Mouse (Mus musculus): ENCODE results near the gene Pklr.
A peak's percentile ranks its signal among the peaks of the same experiment; 100 is the strongest.

Gene Pklr

DNA sequence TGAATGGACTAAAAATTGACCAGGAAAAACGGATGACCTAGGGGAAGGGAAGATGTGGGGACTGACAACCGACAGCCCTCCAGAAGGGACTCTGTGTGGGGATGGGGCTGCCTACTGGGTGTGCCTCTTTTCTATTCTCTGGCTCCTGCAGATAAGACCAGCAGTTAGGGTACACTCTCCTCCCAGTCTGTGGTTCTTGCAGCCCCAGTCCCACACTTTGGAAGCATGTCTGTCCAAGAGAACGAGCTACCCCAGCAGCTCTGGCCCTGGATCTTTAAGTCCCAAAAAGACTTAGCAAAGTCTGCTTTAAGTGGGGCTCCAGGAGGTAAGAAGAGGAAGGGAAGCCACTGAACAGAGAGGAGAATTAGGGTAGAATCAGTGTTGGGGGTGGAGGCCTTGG lies at the start of gene Pklr:
Pklr (plus strand) TSS at position 185 of the 400 bp plus-strand sequence.
- DNase-seq: no peak

DNA sequence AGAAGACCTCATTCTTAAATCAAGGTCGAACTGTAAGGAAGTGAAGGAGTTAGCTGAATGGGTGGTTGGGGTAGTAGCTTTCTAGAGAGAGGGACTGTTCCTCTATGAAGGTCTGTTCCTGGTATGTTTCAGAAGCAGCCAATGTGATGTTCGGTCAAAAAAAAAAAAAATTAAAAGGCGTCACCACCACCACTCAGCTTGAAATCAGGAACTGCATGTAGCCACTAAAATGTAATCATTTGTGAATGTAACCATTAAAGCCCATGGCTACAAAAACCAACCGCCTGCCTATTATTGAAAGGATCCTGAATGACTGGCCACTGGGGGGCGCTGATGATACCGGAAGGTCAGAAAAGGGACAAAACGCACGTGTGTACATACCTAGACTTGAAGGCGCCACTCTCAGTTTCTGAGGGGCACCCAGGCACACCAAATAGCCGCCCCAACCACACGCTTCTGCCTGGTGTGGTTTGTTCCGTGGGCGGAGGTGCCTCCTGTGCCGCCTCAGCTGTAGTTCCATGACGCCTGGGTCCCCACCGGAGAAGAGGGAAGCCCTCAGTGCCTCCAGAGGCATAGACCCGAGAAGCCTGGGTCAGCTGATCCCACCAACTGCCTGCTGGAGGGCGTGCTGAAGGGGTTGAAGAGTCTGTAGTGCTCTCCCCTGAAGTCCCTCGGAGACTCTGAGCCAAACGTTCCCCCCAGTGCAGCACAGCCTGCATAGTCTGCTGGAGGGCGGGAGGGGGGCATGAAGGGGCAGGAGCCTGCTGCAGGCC lies 48.4 kb upstream of the Pklr start:
- peak; percentile 77 to 91 for DNase-seq

DNA sequence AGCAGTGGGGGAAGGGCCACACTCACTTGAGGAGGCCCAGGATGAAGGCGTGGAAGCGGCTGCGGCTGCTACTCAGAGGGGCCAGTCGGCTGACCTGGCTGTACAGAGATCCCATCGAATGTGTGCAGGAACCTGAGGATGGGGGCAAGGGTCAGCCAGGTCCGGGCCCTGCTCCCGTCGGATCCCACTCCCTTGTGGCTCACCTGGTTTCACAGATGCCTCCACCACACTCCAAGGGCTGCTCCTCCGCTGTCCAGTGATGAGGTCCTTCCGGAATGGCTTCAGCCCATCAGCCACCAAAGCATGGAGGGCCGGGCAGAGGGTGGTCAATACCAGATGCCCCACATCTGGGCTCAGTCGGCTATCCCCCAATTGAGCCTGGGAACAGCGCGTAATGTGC lies 47.0 kb upstream of the Pklr start:
- DNase-seq: peak in 1 of 2 experiments; percentile 21

DNA sequence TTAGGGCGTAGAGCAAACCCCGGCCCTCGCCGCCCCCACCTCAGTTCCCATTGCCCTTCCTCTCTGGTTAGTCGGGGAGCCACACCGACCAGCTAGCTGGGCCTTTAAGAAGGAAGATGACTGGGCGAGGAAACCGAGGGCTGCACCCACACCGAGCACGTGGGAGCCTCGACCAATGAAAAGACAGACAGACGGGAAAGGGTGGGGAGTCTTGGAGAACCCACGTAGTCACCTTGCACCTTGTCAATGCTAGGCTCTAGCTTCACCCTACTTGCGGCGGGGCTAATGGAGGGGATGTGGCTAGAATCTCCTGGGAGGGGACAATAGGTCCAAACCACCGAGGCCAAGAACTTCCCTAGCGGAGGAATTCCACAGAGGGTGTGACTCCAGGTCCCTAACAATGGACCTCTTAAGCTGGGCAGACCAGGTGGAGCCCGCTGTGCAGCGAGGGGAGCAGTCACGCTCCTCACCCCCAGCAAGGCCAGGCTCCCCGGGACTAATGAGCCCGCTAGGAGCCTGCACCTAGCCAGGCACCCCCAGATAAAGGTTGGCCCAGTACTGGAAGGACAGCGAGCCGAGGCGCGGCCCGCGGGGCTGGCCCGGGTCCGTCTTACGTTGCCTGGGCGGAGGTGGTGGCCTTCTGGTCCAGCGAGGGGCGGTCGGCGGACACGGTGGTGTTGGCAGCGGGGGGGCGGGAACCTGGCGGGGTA lies 45.9 kb upstream of the Pklr start:
- DNase-seq: peak; percentile 86 to 88

DNA sequence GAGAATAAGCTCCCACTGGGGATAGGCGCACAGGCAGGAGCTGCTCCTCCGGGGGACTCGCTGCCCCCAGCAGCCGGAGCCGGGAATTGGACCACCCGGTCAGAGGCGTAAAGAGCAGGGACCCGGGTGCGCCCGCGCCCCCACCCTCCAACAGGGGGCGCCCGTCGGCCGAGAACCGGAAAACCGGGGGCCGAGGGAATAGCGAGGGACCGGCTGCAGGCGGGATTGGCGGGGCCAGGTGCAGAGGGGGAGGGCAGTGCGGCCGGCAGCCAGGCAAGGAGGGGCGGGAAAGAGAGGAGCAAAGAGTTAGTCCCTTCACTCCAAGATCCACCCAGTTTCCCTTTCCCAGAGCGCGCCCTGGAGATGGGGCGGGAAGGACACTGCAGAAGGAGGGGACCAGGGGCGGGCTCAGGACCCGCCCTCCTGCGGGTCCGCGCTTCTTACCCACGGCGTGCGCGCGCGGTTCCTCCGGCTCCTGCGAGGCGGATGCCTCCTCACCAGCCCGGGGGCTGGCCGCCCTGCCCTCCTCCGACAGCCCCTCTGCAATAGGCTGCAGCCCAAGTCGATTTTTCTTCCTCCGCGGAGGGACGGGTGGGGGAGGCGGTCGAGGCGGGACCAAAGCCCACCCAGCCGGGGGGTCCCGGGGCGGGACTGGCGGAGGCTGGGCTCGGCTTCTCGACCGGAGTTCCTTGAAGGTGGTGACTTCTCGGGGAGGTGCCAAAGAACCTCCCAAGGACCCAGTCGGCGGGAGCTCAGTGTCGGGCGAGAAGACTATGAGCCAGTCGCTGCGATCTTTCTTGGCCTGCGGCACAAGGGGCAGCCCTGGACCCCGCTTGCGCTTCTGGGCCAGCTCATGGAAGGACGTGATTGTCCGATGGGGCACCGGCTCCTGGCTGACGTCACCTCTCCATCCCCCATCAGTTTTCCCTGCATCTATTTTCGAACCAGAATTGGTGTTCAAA lies 45.0 kb upstream of the Pklr start:
- peak; percentile 91 to 93 for DNase-seq

DNA sequence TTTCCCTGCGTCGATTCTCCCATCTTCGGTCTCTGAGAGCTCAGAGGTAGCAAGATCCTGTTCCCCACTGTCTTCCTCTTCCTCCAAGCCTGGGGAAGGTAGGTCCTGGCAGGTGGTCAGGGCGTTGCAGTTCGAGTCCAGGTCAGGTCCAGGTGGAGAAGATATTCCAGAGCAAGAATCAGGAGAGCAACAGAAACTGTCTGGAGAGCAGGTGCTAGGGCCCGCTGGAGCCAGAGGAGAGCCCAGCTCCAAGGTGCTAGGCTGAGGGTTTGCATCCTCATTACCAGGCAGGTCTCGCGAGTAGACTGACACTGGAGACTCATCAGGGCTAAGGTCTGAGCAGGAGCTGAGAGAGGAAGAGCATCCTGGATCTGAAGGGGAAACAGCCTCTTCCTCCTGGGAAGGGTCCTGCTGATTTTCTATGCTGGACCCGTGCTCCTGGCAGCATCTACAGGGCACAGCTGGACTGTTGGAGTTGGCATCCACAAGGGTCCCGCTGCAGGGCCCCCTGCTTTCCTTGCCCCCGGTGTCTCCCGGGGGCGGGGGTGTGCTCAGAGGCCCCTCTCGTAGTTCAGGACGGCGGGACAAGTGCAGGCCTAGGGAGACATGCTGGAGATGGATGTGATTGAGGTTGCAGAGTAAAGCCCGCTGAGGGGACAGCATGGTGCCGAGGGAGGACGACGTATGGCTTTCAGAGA lies 44.0 kb upstream of the Pklr start:
- DNase-seq: peak; percentile 51 to 53

DNA sequence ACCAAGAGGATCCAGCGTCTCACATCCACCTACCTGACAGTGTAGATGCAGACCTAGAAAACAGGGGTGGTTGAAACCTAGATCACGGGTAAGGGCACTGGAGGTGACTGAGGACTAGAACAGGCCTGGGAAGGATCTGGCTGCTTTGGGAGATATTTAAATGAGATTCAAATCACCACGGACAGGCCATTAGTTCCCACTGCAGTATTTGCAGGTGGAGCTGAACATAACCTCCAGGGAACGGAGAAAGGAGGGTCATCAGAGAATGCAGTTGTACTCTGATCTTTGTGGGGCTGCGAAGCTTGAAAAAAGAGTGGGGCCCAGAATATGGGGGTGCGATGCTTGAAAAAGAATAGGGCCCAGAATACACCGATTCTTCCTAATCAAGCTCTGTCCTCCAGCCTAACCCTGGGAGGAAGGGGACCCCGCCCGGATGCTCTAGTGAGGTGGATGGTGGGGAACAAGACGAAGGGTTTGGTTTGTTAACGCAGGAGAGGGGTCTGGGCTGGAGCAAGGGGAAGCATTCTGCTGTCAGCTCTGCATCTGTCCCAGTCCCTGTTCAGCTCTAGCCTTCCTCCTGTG lies 43.3 kb upstream of the Pklr start:
- DNase-seq: no peak

DNA sequence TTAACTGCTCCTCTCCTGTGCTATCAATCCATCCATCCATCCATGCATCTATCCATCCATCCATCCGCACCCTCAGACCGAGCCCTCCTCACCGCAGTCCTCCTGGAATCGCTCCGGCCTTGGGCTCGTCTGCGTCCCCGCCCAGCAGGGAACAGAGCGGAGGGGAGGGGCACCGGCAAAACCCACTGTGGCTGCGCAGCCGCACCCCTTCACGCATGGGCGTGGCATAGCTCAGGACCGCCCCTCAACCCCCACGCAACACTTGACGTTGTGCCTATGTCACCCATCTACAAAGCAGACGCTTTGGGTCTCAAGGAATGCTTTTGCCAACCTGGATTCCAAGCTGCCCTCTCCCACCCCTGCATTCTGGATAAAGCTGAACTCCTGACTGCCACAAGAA lies 42.8 kb upstream of the Pklr start, which contains the start of gene Rusc1:
Rusc1 (minus strand) TSS at position 137 of the 400 bp plus-strand sequence.
- peak; percentile 97 to 98 for DNase-seq

DNA sequence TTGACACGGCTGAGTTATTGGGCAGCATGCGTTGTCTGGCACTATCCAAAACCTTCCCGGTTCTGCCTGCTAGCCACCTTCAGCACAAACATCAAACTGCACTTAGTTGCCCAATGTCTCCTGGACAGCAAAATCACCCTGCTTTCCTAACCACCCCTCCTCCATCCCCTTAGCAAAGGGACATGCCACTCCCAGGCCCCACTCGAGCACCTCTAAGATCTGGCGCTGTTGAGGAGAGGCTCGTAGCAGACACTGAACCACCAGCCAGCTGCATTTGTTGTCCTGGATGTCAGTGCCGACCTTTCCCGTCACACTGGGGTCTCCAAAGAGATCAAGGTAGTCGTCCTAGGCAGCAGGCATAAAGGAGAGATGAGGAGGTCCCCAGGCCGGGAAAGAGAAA lies 41.9 kb upstream of the Pklr start:
- peak in 1 of 2 experiments; percentile 20 for DNase-seq

DNA sequence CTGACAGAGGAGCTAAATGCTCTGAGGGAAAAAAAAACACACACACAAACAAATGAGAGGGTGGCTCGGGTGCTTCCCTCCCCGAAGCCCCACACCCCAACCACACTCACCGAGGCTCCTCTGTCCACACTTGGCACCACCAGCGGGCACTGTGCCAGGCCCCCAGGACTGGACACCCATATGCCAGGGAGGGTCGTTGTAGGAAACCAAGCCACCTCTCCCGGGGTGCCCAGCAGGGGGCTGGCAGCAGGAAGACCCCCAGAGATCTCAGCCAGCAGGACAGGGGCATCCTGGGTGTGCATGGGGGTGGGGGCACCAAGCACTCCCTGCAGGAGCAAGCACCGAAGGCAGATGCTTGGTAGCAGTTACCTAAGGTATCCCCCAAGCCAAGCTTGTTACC lies 35.1 kb upstream of the Pklr start, which contains the start of gene Gm43738:
Gm43738 (minus strand) TSS at position 289 of the 400 bp plus-strand sequence.
- DNase-seq: peak in 1 of 2 experiments; percentile 64

DNA sequence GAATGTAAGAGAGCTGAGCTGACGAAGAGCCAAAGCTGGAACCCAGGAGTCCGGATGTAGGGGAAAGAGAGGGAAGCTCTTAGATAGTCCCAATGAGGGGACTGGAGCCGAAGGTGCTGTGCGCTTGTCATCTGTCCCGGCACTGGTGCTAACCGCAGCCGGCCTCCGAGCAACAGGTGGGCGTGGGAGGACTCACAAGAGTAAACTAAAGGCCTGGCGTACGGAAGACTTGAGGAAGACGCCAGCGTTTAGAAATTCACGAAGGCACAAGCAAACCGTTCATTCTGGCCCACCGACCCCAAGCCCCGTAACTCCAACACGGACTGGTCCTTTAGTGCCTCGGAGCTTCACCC lies 34.5 kb upstream of the Pklr start:
- peak in 1 of 2 experiments; percentile 69 for DNase-seq

DNA sequence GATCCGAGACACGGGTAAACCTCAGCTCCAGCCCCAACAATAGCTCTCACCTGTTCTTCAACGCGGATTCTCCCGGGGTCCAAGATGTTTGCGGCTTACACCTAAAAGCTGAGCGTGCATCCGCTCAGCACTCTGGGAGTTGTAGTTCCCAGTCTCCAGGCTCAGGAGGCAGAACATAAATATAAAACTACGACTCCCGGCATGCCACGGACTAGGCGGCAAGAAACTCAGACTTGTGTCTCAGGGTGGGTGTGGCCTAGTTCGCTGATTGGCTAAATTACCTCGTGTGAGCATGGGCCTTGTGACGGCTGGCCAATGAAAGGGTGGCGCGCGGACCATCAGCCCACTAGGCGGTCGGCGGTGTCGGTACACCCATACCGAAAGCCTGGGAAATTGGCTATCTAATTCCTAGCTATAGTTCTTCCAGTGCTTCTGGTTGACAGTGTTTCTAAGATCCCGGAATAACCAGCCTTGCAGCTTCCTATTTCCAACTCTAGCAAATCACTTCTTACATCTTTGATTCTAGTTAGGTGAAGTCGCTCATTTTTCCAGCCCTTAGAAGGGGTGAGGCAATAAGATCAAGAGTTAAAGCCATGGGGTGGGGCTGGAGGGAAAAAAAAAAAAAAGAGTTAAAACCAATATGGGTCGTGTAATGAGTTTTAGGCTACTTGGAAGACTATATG lies 34.0 kb upstream of the Pklr start, which contains the start of gene Fdps:
Fdps (minus strand) TSS at position 148 of the 683 bp plus-strand sequence.
- DNase-seq: peak; percentile 92 to 95

DNA sequence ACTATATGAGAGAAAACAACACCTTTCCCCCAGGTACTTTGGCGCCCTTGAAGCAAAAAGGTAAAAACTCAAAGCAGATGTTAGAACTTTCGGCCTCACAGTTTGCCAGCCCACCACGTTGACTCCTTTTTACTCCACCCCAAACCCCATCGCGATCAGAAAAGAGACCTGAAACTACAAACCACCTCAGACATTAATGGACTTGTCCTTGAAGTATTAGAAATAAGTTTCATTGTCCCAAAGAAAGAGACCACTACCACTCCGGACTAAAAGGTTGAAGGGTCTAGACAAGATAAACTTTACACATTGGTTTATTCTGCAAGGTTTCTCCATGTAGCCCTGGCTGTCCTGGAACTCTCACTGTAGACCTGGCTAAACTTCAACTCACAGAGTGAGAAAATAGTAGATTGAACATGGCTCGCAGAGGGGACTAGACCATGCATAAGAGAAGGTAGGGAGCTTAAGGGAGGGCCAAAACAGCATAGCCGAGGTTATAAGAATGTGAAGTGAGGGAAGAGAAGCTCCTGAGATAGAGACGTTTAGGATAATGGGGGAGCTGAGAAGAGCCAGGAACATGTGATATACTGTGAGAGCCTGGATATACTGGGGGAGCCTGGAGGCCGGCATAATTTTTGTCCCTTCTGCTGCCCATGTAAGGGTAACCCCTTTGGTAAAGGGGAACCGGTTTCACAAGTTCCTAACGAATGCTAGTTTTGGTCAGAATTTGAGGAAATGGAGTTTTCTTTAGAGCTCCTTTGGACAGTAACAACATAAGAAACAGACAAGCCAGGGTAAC lies 33.2 kb upstream of the Pklr start:
- DNase-seq: no peak

DNA sequence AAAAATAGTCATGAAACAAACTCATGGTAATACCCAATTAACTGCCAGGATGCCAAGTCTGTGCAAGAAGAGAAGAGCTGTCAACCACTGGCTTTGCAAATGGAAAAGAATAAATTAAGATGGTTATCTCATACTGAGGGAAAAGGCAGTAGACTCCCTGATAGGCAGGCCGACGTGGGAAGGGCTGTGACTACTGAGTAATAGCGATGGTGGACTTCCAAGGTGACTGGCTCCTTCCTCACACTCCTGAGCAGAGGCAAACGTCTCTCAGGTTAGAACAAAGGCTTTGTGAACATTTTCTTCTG lies 32.7 kb upstream of the Pklr start:
- DNase-seq: no peak

DNA sequence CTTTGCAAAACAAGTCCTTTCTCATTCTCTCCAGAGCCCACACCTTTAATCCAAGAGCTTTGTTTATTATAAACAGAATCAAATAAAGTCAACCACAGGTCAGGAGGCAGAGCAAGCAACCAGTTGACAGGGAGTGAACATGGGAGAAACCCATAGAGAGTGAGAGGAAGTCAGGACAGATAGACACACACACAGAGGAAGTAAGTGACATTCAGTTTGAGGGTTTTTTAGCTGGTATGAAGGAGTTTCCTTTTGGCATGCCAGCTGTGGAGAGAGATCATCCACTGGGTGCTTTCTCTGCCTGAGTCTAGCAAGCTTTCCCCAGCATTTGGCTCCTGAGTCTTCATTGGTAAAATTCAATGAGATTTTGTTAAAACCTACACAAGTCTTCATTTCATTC lies 29.1 kb upstream of the Pklr start:
- DNase-seq: no peak

DNA sequence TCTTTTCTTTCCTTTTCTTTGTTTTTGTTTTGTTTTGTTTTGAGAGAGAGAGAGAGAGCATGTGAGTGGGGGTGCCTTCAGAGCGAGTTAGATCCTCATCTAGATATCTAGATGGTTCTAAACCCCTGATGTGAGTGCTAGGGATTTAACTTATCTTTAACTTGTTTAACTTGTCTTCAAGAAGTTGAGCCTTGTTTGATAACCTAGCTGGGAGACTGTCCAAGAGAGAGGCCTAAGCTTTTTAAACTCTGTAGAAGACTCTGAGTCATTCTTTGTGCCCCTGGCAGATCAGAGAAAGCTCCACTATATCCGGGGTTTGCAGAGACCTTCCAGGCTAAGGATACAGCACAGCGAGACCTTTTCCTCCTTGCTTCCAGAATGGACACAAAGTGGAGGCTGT lies 28.4 kb upstream of the Pklr start:
- DNase-seq: no peak

DNA sequence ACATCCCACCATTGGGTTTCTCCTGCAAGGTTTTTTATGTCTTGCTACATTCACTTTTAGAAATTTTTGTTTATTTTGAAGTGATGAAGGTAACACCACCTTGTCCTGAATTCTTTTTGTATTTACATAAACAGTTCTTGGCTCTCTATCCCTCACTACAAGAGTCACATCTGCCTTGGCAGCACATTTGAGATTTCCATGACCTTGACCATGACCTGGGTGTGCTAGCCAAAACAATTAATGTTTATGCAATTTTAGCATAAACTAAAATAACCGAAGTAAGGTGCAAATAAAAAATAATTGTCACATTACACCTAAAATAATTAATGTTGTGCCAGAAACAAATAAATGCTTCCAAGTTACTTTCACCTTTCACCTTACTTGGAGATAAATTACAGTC lies 27.8 kb upstream of the Pklr start:
- DNase-seq: no peak

DNA sequence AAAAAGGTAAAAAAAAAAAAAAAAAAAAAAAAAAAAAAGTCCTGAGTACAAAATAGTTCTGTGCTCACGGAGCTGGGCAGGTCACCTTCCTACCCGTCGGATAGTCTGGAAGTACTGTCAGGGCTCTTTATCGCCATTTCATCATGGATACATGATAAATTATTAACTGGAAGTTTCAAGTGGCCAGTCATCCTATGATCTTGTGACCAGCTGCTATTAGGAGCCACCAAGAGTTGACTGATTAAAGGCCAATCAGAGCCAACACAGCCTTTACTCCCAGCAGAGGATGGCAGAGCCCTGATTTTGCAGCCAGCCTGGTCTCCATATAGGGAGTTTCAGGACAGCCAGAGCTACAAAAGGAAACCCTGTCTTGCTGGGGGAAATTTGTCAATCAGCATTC lies 22.9 kb upstream of the Pklr start:
- DNase-seq: no peak

DNA sequence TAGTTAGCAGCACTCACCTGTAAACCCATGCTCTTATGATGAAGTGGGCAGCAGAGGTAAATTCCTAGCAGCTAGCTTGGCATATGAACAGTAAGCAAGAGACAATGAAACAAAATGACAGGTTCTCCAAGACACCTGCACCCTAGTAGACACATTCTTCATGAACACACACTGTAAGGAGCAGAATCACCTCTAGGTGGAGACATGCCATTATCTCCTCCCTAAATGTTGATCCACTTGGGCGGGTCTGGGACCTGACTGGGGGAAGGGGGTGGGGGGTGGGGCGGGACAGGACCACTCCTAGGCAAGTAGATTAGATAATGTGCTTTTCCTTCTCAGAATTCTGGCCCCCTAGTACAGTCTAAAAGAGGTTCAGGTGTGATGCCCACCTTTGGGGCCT lies 20.4 kb upstream of the Pklr start:
- DNase-seq: peak in 1 of 2 experiments; percentile 55

DNA sequence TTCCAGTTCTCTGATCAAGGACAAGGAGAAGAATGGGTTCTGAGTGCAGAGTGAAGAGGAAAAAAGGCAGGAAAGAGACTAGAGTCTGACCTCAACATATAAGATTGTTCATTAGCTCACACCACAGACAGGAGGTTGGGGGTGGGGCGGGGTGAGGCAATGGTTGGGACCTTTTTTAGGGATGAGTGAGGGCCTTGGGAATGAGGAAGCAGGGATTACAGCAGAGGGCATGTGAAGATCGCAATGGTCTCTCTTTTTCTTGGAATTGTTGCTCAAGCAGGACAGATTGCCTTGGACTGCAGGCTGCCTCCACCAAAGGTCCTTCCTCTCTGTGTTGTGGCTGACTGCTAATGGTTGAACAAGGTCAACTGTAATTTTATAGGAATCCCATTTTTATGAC lies 12.6 kb upstream of the Pklr start:
- DNase-seq: no peak

DNA sequence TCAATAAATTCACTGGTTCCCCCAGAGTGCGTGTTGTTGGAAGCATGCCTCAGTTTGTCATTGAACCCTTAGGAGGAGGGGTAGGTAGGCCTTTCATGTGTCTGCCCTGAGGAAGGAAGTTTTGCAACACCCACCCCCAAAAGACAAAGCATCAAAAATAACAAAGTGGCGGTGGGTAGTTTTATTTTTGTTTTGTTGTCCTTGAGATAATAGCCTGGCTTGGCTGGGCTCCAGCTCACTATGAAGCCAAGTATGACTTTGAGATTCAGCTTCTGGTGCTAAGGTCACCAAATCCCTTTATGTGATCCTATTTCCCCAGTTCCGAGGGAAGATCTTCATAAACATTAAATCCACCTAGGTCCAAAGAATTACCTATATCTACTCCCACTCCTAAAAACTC lies 11.7 kb upstream of the Pklr start:
- no peak for DNase-seq

Data from cerebellum, postnatal 25 days (tissue).